Mouse (Mus musculus) stomach, postnatal 0 days (tissue): Measurements from ENCODE around the gene Ggt5. TPM values are rescaled to one million over a fixed set of nuclear protein-coding genes. Genes with fewer than 3 reads are reported as not detected.

Experiments used
- ATAC-seq: fragments of 200-750 bp; cut with Nextera tagmentation; 2 replicates; pipeline ENCODE4 v1.8.0; 2017; ENCODE audit not compliant: low FRiP score, low TSS enrichment
- DNase-seq: peaks from one replicate; pipeline ENCODE4 v3.0.0-alpha.2; 2016; ENCODE audit warnings: low spot score
- H3K27ac ChIP-seq: fragments of 300-500 bp; sonication (generic); replicated peaks from 2 replicates; pipeline ENCODE4 v1.5.1; 2014; ENCODE audit warnings: mild to moderate bottlenecking, control low read depth
- H3K27me3 ChIP-seq: fragments of 300-500 bp; sonication (generic); 2 replicates; pipeline ENCODE4 v1.6.1; 2014; ENCODE audit warnings: low read length; ENCODE audit not compliant: control insufficient read depth, insufficient read depth
- H3K36me3 ChIP-seq: fragments of 300-500 bp; sonication (generic); 2 replicates; pipeline ENCODE4 v1.6.1; 2014; ENCODE audit warnings: low read length, mixed read lengths; ENCODE audit not compliant: control insufficient read depth, insufficient read depth
- H3K4me1 ChIP-seq: fragments of 300-500 bp; sonication (generic); replicated peaks from 2 replicates; pipeline ENCODE4 v1.6.1; 2014; ENCODE audit warnings: antibody characterized with exemption; ENCODE audit not compliant: control insufficient read depth, insufficient read depth
- H3K4me2 ChIP-seq: fragments of 300-500 bp; sonication (generic); replicated peaks from 2 replicates; pipeline ENCODE4 v1.6.1; 2014; ENCODE audit warnings: low read depth, mild to moderate bottlenecking, control low read depth, moderate library complexity
- H3K4me3 ChIP-seq: fragments of 300-500 bp; sonication (generic); 2 replicates; pipeline ENCODE4 v1.5.1; 2014; ENCODE audit warnings: low read depth, low read length, control low read depth
- H3K9ac ChIP-seq: fragments of 300-500 bp; sonication (generic); 2 replicates; pipeline ENCODE4 v1.6.1; 2014; ENCODE audit warnings: mild to moderate bottlenecking, low read length, control low read depth, mixed read lengths
- H3K9me3 ChIP-seq: fragments of 300-500 bp; sonication (generic); 2 replicates; pipeline ENCODE4 v1.6.1; 2016; ENCODE audit warnings: low read length; ENCODE audit not compliant: control insufficient read depth
- CTCF ChIP-seq: IDR thresholded peaks from 2 replicates; pipeline ENCODE4 v1.5.1; 2016; ENCODE audit warnings: antibody characterized with exemption, low read depth, mild to moderate bottlenecking, moderate library complexity
- EP300 ChIP-seq: optimal IDR thresholded peaks from 2 replicates; pipeline ENCODE3; 2016; ENCODE audit warnings: antibody characterized with exemption
- WGBS: fragments of 180-500 bp; shearing (Covaris S2); extraction: QIAGEN DNeasy Blood & Tissue Kit; methylation state at CpG from one replicate; pipeline ENCODE4 v1.1.7; 2014; 5-methylcytosine and 5-hydroxymethylcytosine counted together
- polyA plus RNA-seq: library from polyadenylated mRNA; unstranded; fragments of >200 nt; fragmentation: Nextera tagmentation; extraction: Ambion mirVana; gene quantifications from 2 replicates; pipeline ENCODE4 v1.2.1, GENCODE M21; 2015

Ggt5 gene
- polyA plus RNA-seq, 1 experiment from 2014 or later = 2.8 TPM

DNA sequence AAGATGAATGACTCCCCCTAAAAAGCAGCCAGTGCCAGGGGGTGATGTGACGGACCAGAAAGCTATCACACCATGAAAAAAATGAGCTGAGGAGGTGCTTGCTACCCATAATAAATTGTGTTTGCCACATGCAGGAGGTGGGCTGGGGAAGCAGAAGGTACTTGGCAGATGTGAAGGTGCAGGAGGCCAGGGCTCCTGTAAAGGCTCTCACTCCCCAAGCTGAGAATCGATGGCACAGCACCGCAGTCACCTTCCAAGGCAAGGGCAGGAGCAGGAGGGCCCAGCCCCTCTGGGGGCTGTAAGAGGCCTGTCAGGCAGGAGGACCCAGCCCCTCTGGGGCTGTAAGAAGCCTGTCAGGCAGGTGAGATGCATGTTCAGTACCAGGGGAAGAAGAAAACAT, 72.7 kb downstream of the Ggt5 start:
- Histone ChIP-seq H3K9ac (no peak overlapping the region), H3K4me3 (no peak overlapping the region), H3K27ac (no peak overlapping the region; the same call in 1 of the 2 replicates), H3K4me1 (no peaks in the 10 kb centered on the region), H3K36me3 (peaks cover 20% of the 10 kb centered on the region), H3K4me2 (no peak overlapping the region), H3K27me3 (no peaks in the 10 kb centered on the region), H3K9me3 (no peaks in the 10 kb centered on the region)
- ATAC-seq (no peak), DNase-seq (no peak)
- 81% methylated on average over 3 of the region's 3 CpGs for WGBS
- TF ChIP-seq CTCF (no peak), EP300 (no peak)

DNA sequence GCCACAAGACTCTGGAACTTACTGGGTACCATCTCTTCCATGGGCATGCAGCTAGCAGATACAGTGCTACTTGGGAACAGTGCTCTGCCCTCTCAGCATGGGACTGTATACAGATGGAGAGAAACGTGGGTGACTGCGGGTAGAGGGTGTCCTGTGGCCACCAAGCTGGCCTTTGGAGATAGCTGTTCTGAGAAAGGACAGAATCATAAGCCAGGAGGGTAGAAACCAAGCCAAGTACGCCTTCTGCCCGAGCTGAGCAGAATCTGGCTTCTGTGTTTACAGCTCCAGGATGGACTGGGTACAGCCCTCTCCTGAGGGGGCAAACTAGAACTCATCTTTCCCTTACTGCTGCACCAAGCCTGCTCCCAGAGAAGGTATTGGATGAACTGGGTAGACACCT, 73.4 kb downstream of the Ggt5 start:
- DNase-seq (no peak), ATAC-seq (no peak)
- no peak for TF ChIP-seq EP300
- no peak for TF ChIP-seq CTCF
- Histone ChIP-seq H3K4me3 (no peak overlapping the region), H3K36me3 (peaks cover 14% of the 10 kb centered on the region), H3K27ac (no peak overlapping the region; the same call in 1 of the 2 replicates), H3K27me3 (no peaks in the 10 kb centered on the region), H3K9me3 (no peaks in the 10 kb centered on the region), H3K4me1 (no peaks in the 10 kb centered on the region), H3K4me2 (no peak overlapping the region), H3K9ac (no peak overlapping the region)
- 79% methylated on average over 4 of the region's 4 CpGs for WGBS

DNA sequence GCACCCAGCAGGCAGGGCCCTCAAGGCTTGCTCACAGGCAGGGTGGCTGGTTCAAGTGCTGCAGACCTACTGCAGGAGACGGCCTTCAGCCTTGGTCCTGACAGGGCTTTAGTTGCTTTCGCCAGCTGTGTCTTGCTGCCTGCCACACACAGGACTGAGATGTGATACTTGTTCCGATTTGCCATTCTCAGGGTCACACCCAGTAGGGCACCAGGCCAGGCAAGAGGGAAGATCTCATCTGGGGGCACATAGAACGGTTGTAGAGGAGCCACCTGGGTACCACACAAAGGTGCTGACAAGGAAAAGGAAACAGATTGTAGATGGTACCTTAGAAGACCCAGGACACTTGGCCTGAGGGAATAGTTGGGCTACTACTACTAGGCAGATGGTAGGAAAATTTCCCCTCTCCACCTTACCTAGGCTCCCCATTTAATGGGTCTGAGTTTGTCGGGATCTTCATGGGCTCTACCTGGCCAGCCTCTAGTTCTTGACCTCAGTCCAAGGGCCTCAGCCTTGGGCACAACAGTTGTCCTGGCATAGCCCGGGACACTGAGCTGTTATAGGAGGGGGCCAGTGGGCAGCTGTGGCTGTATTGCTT, 75.6 kb downstream of the Ggt5 start:
- peaks cover 7% of the 10 kb centered on the region for H3K36me3 ChIP-seq
- no peak for TF ChIP-seq CTCF
- TF ChIP-seq EP300 = no peak
- ATAC-seq = no peak
- H3K9me3 ChIP-seq = no peaks in the 10 kb centered on the region
- no peak overlapping the region for H3K4me2 ChIP-seq
- H3K4me3 ChIP-seq = no peak overlapping the region
- H3K9ac ChIP-seq = no peak overlapping the region
- H3K27me3 ChIP-seq = no peaks in the 10 kb centered on the region
- WGBS = 85% methylated on average over 6 of the region's 6 CpGs
- no peak for DNase-seq
- H3K4me1 ChIP-seq = no peaks in the 10 kb centered on the region; the same call in 1 of the 2 replicates
- no peak overlapping the region for H3K27ac ChIP-seq

DNA sequence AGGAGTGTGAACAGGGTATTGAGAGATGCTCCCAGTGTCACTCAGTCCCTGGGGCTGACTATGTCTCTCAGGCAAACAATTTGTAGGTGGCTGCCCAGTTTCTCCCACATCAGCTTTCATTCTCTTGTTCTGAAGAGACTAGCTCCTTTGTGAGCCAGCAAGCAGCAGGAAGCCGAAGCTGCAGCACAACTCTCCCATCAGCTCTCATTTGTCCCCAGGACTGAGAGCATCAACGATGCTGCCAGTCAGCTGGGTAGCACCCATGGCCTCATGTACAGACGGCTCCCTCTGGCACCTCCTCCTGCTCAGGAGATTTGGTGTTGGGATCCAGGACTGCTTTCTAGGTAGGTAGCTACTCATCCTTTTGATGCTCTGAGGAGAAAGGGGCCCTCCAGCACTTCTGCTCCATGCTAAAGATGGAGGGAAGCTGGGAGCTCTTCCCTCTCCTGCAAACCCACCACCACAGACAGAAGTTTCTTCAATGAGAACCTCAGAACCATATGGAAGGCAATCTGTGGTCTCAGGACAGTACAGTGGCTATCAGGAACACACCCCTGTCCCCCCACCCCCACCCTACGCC, 77.4 kb downstream of the Ggt5 start:
- ATAC-seq (no peak), DNase-seq (no peak)
- peak overlapping the region; percentile 93 for H3K27ac ChIP-seq
- H3K4me3 ChIP-seq = peak overlapping the region; percentile 71
- peak overlapping the region; percentile 80 for H3K9ac ChIP-seq
- peaks cover 7% of the 10 kb centered on the region for H3K36me3 ChIP-seq
- no peaks in the 10 kb centered on the region; the same call in 1 of the 2 replicates for H3K4me1 ChIP-seq
- H3K9me3 ChIP-seq = no peaks in the 10 kb centered on the region
- H3K27me3 ChIP-seq = no peaks in the 10 kb centered on the region
- no peak for TF ChIP-seq EP300
- TF ChIP-seq CTCF = no peak
- WGBS = 26% methylated on average over 4 of the region's 4 CpGs
- peak overlapping the region; percentile 93 for H3K4me2 ChIP-seq

Other genes starting within 250 kb of the Ggt5 start
- 3.8 and 5.3 TPM in 2 replicates for gene Upb1, start 188.2 kb upstream of the Ggt5 start, polyA plus RNA-seq
- gene Snrpd3, start 71.8 kb upstream of the Ggt5 start, polyA plus RNA-seq = 70.2 and 70.3 TPM in 2 replicates
- 14.6 and 14.9 TPM in 2 replicates for gene Gucd1, start 71.4 kb upstream of the Ggt5 start, polyA plus RNA-seq
- gene Lrrc75b, start 29.0 kb upstream of the Ggt5 start, polyA plus RNA-seq = 0.73 and 0.93 TPM in 2 replicates
- gene Ggt1, start 27.7 kb upstream of the Ggt5 start, polyA plus RNA-seq = 1.9 and 2.1 TPM in 2 replicates
- gene Susd2, start 54.7 kb downstream of the Ggt5 start, polyA plus RNA-seq = 12.2 and 14.1 TPM in 2 replicates
- gene Cabin1, start 175.0 kb downstream of the Ggt5 start, polyA plus RNA-seq = 13.9 and 14.7 TPM in 2 replicates
- 64.1 and 68.4 TPM in 2 replicates for gene Ddt, start 184.1 kb downstream of the Ggt5 start, polyA plus RNA-seq
- 0.16 and 0.64 TPM in 2 replicates for gene Gm20441, start 191.6 kb downstream of the Ggt5 start, polyA plus RNA-seq
- gene Gstt3, start 192.1 kb downstream of the Ggt5 start, polyA plus RNA-seq = 72.6 and 77.8 TPM in 2 replicates
- gene Gstt1, start 209.2 kb downstream of the Ggt5 start, polyA plus RNA-seq = 16.1 and 19.7 TPM in 2 replicates
- gene Gstt4, start 233.2 kb downstream of the Ggt5 start, polyA plus RNA-seq = not detected in 2 replicates
- 77.4 and 81.0 TPM in 2 replicates for gene Gstt2, start 248.1 kb downstream of the Ggt5 start, polyA plus RNA-seq